Mouse (Mus musculus): ENCODE results near the gene Mbl2.

- no peak for TF ChIP-seq GATA1 (IDR thresholded peaks at IDR 0.05; ENCODE audit: borderline replicate concordance, low read length)
- no peak for TF ChIP-seq FLI1 (IDR thresholded peaks at IDR 0.05; ENCODE audit: low read length)
These were observed 19.5 kb downstream of the Mbl2 start for GRCm38 (mm10) chr19:30252253-30252652.
